Mouse (Mus musculus) activated CD4-positive, CD25-positive, alpha-beta regulatory T cell, adult 4 months (primary cell): ENCODE results near the gene Galnt9. TPM values are rescaled to one million over a fixed set of nuclear protein-coding genes. Genes with fewer than 3 reads are reported as not detected.
A peak's percentile ranks its signal among the peaks of the same experiment; 100 is the strongest.

Experiments
- ATAC-seq: one replicate; pipeline ENCODE4 v1.8.0; 2017
- polyA plus RNA-seq, 2 experiments: library from polyadenylated mRNA; unstranded; fragments of 100-300 nt; shearing (Covaris generic); gene quantifications; one replicate each; pipeline ENCODE4 v1.2.1; 2017

The Galnt9 gene
- polyA plus RNA-seq, 2 experiments from 2014 or later, result 3.1 to 4.0 TPM

GRCm38 (mm10) chr5:110589833-110590232 is 45.7 kb downstream of the Galnt9 start:
- no peak for ATAC-seq

GRCm38 (mm10) chr5:110594465-110594864 is 50.3 kb downstream of the Galnt9 start:
- ATAC-seq, result peak; percentile 48

GRCm38 (mm10) chr5:110595341-110595740 is 51.2 kb downstream of the Galnt9 start:
- ATAC-seq, result peak; percentile 84

GRCm38 (mm10) chr5:110596086-110596780 is 52.1 kb downstream of the Galnt9 start:
- no peak for ATAC-seq

GRCm38 (mm10) chr5:110597502-110597901 is 53.3 kb downstream of the Galnt9 start:
- ATAC-seq, result peak; percentile 21

- ATAC-seq, result no peak
Observed at GRCm38 (mm10) chr5:110598298-110599095, 54.3 kb downstream of the Galnt9 start.

GRCm38 (mm10) chr5:110603016-110603685 is 59.0 kb downstream of the Galnt9 start:
- no peak for ATAC-seq

GRCm38 (mm10) chr5:110604311-110604710 is 60.2 kb downstream of the Galnt9 start:
- no peak for ATAC-seq

- no peak for ATAC-seq
Observed at GRCm38 (mm10) chr5:110605531-110606221, 61.5 kb downstream of the Galnt9 start.

- ATAC-seq, result no peak
Observed at GRCm38 (mm10) chr5:110607767-110608166, 63.6 kb downstream of the Galnt9 start.

GRCm38 (mm10) chr5:110608336-110608735 is 64.2 kb downstream of the Galnt9 start:
- no peak for ATAC-seq

- ATAC-seq, result no peak
Observed at GRCm38 (mm10) chr5:110608941-110609340, 64.8 kb downstream of the Galnt9 start.

GRCm38 (mm10) chr5:110609425-110609824 is 65.3 kb downstream of the Galnt9 start:
- ATAC-seq, result no peak

GRCm38 (mm10) chr5:110609868-110610267 is 65.7 kb downstream of the Galnt9 start:
- ATAC-seq, result no peak

GRCm38 (mm10) chr5:110610484-110610883 is 66.3 kb downstream of the Galnt9 start:
- no peak for ATAC-seq

GRCm38 (mm10) chr5:110611435-110612158 is 67.4 kb downstream of the Galnt9 start:
- no peak for ATAC-seq

- ATAC-seq, result no peak
Observed at GRCm38 (mm10) chr5:110619226-110619625, 75.1 kb downstream of the Galnt9 start.

- no peak for ATAC-seq
Observed at GRCm38 (mm10) chr5:110624319-110624718, 80.2 kb downstream of the Galnt9 start.

- no peak for ATAC-seq
Observed at GRCm38 (mm10) chr5:110627351-110627750, 83.2 kb downstream of the Galnt9 start.

GRCm38 (mm10) chr5:110628156-110628555 is 84.0 kb downstream of the Galnt9 start:
- no peak for ATAC-seq

- ATAC-seq, result no peak
Observed at GRCm38 (mm10) chr5:110629525-110630120, 85.5 kb downstream of the Galnt9 start.
